Mouse (Mus musculus): ENCODE data around the gene Tnip1. TPM values are rescaled to one million over a fixed set of nuclear protein-coding genes. Genes with fewer than 3 reads are reported as not detected.

Gene Tnip1
- polyA plus RNA-seq, 1 experiment: 122 TPM

GRCm38 (mm10) chr11:54921798-54922197, 40.9 kb downstream of the Tnip1 start:
- 83% methylated on average over 7 of the region's 7 CpGs for whole genome bisulfite sequencing
- H3K36me3 ChIP-seq (ENCODE audit: control insufficient read depth, insufficient read depth, low read length): peaks cover 86% of the 10 kb centered on the region

GRCm38 (mm10) chr11:54920973-54921580, 41.6 kb downstream of the Tnip1 start:
- H3K27ac ChIP-seq (ENCODE audit: insufficient read depth, low read depth, low read length): peak overlapping the region; percentile 67
- no peaks in the 10 kb centered on the region for H3K27me3 ChIP-seq (ENCODE audit: control insufficient read depth, insufficient read depth, low read length)
- H3K4me3 ChIP-seq (ENCODE audit: low read depth, low read length): no peak overlapping the region
- H3K36me3 ChIP-seq (ENCODE audit: control insufficient read depth, insufficient read depth, low read length): peaks cover 85% of the 10 kb centered on the region
- WGBS: 86% methylated on average over 6 of the region's 6 CpGs
- TF ChIP-seq POLR2A (IDR thresholded peaks at IDR 0.05; ENCODE audit: low read depth, low read length) (no peak), CTCF (IDR thresholded peaks at IDR 0.05; ENCODE audit: extremely low read depth, insufficient read length, insufficient replicate concordance, low read depth, low read length) (no peak)
- H3K4me1 ChIP-seq (ENCODE audit: control insufficient read depth, insufficient read depth, insufficient read length, low read length): peaks cover 7% of the 10 kb centered on the region; the same call in 1 of the 2 replicates

More at GRCm38 (mm10) chr11:54921798-54922197, 40.9 kb downstream of the Tnip1 start:
- Histone ChIP-seq H3K27ac (ENCODE audit: insufficient read depth, low read depth, low read length) (no peak overlapping the region; the same call in 1 of the 2 replicates), H3K4me3 (ENCODE audit: low read depth, low read length) (no peak overlapping the region), H3K27me3 (ENCODE audit: control insufficient read depth, insufficient read depth, low read length) (no peaks in the 10 kb centered on the region), H3K4me1 (ENCODE audit: control insufficient read depth, insufficient read depth, insufficient read length, low read length) (peaks cover 7% of the 10 kb centered on the region; the same call in 1 of the 2 replicates)
- TF ChIP-seq POLR2A (IDR thresholded peaks at IDR 0.05; ENCODE audit: low read depth, low read length) (no peak), CTCF (IDR thresholded peaks at IDR 0.05; ENCODE audit: extremely low read depth, insufficient read length, insufficient replicate concordance, low read depth, low read length) (no peak)

DNA sequence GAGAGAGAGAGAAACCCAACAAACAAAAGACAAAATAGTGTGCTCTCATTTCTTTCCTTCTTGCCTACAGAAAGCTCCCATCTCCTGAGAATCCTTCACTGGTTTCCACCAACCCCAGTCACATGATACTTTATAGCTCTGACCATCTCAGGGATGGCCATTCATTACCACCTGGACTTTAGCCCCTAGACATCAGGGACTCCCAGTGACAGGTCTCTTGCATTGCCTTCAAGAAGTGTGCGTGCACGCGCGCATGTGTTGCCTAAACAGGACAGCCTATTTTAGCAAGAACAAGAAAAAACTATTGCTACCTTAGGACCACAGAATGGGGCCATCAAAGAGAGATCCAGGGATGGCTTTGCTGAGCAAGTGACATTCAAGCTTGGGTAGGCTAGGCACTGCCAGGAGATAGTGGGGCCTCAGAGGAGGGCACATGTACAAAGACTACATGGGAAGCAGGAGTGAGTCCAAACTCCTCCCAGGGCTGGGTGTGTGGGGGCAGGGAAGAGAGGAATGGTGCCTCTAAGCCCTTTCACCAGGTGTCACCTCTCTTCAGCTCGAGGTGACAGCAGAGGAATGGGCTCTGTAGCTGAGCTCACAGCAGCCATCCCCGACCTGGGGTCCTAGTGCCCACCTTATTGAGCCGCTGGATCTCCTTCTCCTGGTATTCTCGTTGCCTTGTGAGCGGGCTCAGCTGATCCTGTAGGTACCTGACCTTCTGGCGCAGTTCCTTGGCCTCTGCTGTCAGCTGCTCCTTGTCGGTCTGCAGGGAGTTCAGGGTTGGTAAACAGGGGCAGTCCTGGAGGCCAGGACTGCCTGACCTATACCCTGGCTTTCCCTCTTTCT, 42.4 kb downstream of the Tnip1 start:
- no peak for TF ChIP-seq POLR2A (IDR thresholded peaks at IDR 0.05; ENCODE audit: low read depth, low read length)
- no peak for TF ChIP-seq CTCF (IDR thresholded peaks at IDR 0.05; ENCODE audit: extremely low read depth, insufficient read length, insufficient replicate concordance, low read depth, low read length)
- H3K4me3 ChIP-seq (ENCODE audit: low read depth, low read length): no peak overlapping the region
- peak overlapping the region; percentile 67 for H3K27ac ChIP-seq (ENCODE audit: insufficient read depth, low read depth, low read length)
- H3K27me3 ChIP-seq (ENCODE audit: control insufficient read depth, insufficient read depth, low read length): no peaks in the 10 kb centered on the region
- H3K4me1 ChIP-seq (ENCODE audit: control insufficient read depth, insufficient read depth, insufficient read length, low read length): peaks cover 7% of the 10 kb centered on the region; the same call in 1 of the 2 replicates
- peaks cover 88% of the 10 kb centered on the region for H3K36me3 ChIP-seq (ENCODE audit: control insufficient read depth, insufficient read depth, low read length)
- 60% methylated on average over 11 of the region's 11 CpGs for WGBS

DNA sequence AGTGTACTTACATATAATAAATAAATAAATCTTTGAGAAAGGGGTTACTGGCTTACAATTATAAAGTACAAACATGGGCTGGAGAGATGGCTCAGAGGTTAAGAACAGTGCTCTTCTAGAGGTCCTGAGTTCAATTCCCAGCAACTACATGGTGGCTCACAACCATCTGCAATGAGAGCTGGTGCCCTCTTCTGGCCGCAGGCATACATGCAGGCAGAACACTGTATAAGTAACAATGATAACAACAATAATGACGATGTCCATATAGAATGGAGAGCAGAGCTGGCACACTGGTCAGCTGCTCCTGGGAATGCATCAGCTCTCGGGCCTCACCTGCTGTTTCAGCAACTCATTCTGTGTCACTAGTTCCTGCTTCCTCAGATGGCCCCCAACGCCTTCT, 44.4 kb downstream of the Tnip1 start:
- Histone ChIP-seq H3K27me3 (ENCODE audit: control insufficient read depth, insufficient read depth, low read length) (no peaks in the 10 kb centered on the region), H3K4me3 (ENCODE audit: low read depth, low read length) (no peak overlapping the region), H3K27ac (ENCODE audit: insufficient read depth, low read depth, low read length) (no peak overlapping the region), H3K36me3 (ENCODE audit: control insufficient read depth, insufficient read depth, low read length) (peaks cover 92% of the 10 kb centered on the region), H3K4me1 (ENCODE audit: control insufficient read depth, insufficient read depth, insufficient read length, low read length) (peaks cover 7% of the 10 kb centered on the region; the same call in 1 of the 2 replicates)
- TF ChIP-seq POLR2A (IDR thresholded peaks at IDR 0.05; ENCODE audit: low read depth, low read length) (no peak), CTCF (IDR thresholded peaks at IDR 0.05; ENCODE audit: extremely low read depth, insufficient read length, insufficient replicate concordance, low read depth, low read length) (peak; percentile 58; the same call in 1 of the 2 replicates)
- 95% methylated on average over 4 of the region's 4 CpGs for WGBS

DNA sequence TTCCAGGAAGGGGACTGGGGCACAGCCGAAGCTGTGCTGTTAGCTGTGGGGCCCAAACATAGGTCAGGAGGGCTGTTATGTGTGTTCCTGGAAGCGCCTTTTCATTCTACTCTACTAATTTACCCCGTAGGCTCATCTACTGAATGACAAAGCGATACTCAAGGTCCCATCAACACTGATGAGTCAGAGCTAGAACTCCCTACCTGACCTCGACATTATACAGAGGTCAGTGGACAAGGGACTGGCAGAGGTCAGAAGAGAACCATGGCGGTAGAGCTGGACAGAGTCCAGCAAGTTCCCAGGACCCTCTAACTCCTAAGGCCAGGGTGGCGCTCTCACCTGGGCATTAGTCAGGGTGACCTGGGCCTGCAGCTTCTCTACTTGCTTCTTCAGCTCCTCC, 45.3 kb downstream of the Tnip1 start:
- WGBS: 93% methylated on average over 7 of the region's 7 CpGs
- Histone ChIP-seq H3K27ac (ENCODE audit: insufficient read depth, low read depth, low read length) (no peak overlapping the region), H3K36me3 (ENCODE audit: control insufficient read depth, insufficient read depth, low read length) (peaks cover 92% of the 10 kb centered on the region)

GRCm38 (mm10) chr11:54913841-54914240, 48.9 kb downstream of the Tnip1 start:
- H3K27ac ChIP-seq (ENCODE audit: insufficient read depth, low read depth, low read length): no peak overlapping the region
- TF ChIP-seq CTCF (IDR thresholded peaks at IDR 0.05; ENCODE audit: extremely low read depth, insufficient read length, insufficient replicate concordance, low read depth, low read length) (no peak), POLR2A (IDR thresholded peaks at IDR 0.05; ENCODE audit: low read depth, low read length) (no peak)
- no peak overlapping the region for H3K4me3 ChIP-seq (ENCODE audit: low read depth, low read length)
- H3K4me1 ChIP-seq (ENCODE audit: control insufficient read depth, insufficient read depth, insufficient read length, low read length): no peaks in the 10 kb centered on the region
- no peaks in the 10 kb centered on the region for H3K27me3 ChIP-seq (ENCODE audit: control insufficient read depth, insufficient read depth, low read length)
- peaks cover 95% of the 10 kb centered on the region for H3K36me3 ChIP-seq (ENCODE audit: control insufficient read depth, insufficient read depth, low read length)
- WGBS: 90% methylated on average over 5 of the region's 5 CpGs

More for the DNA sequence above, 45.3 kb downstream of the Tnip1 start:
- H3K4me1 ChIP-seq (ENCODE audit: control insufficient read depth, insufficient read depth, insufficient read length, low read length): peaks cover 7% of the 10 kb centered on the region; the same call in 1 of the 2 replicates
- H3K4me3 ChIP-seq (ENCODE audit: low read depth, low read length): no peak overlapping the region
- no peak for TF ChIP-seq CTCF (IDR thresholded peaks at IDR 0.05; ENCODE audit: extremely low read depth, insufficient read length, insufficient replicate concordance, low read depth, low read length)
- no peak for TF ChIP-seq POLR2A (IDR thresholded peaks at IDR 0.05; ENCODE audit: low read depth, low read length)
- H3K27me3 ChIP-seq (ENCODE audit: control insufficient read depth, insufficient read depth, low read length): no peaks in the 10 kb centered on the region
